Mouse (Mus musculus) NIH3T3 (cell line): ENCODE measurements around the gene Rev1.
"Not testable (repeated sequence)": the region's sequence is repeated elsewhere in the genome, so short reads cannot be mapped to it uniquely, and the experiment has no call there.

Source experiments
- DNase-seq: peaks from one replicate; pipeline ENCODE4 v3.0.0-alpha.2; 2012; ENCODE audit warnings: low read depth

The Rev1 gene

GRCm38 (mm10) chr1:38067276-38067675, 62.3 kb downstream of the Rev1 start:
- DNase-seq = no peak

GRCm38 (mm10) chr1:38062156-38062555, 67.4 kb downstream of the Rev1 start:
- DNase-seq = not testable (repeated sequence)

GRCm38 (mm10) chr1:38058417-38058816, 71.2 kb downstream of the Rev1 start:
- no peak for DNase-seq

GRCm38 (mm10) chr1:38055176-38055575, 74.4 kb downstream of the Rev1 start:
- DNase-seq = no peak

- no peak for DNase-seq
Measured at GRCm38 (mm10) chr1:38049562-38049961, 80.0 kb downstream of the Rev1 start.

- peak; percentile 54 for DNase-seq
Measured at GRCm38 (mm10) chr1:38048121-38048520, 81.5 kb downstream of the Rev1 start.

GRCm38 (mm10) chr1:38038898-38039297, 90.7 kb downstream of the Rev1 start:
- DNase-seq = peak; percentile 64

- no peak for DNase-seq
Measured at GRCm38 (mm10) chr1:38037375-38037774, 92.2 kb downstream of the Rev1 start.

GRCm38 (mm10) chr1:38035521-38035920, 94.1 kb downstream of the Rev1 start:
- DNase-seq = no peak

- DNase-seq = no peak
Measured at GRCm38 (mm10) chr1:38031391-38031790, 98.2 kb downstream of the Rev1 start.

- no peak for DNase-seq
Measured at GRCm38 (mm10) chr1:38027301-38027700, 102.3 kb downstream of the Rev1 start.

GRCm38 (mm10) chr1:38014551-38015203, 114.9 kb downstream of the Rev1 start:
- no peak for DNase-seq

GRCm38 (mm10) chr1:38012509-38012908, 117.1 kb downstream of the Rev1 start:
- peak; percentile 23 for DNase-seq

- no peak for DNase-seq
Measured at GRCm38 (mm10) chr1:38012104-38012503, 117.5 kb downstream of the Rev1 start.

- DNase-seq = no peak
Measured at GRCm38 (mm10) chr1:38011647-38012046, 118.0 kb downstream of the Rev1 start.

- peak; percentile 25 for DNase-seq
Measured at GRCm38 (mm10) chr1:38006741-38007140, 122.9 kb downstream of the Rev1 start.

GRCm38 (mm10) chr1:38003046-38003445, 126.6 kb downstream of the Rev1 start:
- no peak for DNase-seq
